ENCODE assay signal across 11 mouse cellular contexts in the genomic region with DNA sequence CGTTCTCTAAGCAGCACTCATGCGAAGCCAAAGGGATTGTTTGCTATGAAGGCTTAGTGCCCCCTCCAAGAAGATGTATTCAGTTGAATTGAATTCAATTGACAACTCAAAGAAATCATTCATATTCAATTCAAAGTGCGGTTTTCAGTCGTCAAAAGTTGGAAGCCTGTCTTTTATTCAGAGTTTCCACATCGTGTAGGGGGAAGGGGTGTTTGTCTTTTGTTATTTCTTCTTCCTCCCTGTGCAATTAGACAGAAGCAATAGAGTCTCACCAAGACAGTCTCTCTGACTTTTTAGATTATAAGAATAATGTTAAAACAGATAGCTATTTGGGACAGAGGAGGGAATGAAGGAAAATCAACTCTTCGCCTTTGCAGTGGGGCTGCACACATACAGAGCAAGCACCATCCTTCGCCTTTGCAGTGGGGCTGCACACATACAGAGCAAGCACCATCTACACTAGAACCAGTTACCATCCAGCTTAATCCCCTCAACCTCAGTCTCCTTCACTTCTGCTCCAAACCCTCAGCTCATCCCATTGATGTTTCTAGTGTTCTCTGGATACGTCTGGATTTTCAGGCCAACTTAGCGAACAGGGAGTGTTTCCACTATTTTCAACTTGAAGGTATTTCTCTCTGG.
DNase-seq lines count a peak whose midpoint lies in the region; ATAC-seq and TF ChIP-seq lines count a peak whose summit lies in the region.
"Had no signal": no experiment of that assay in that cellular context is flagged by ENCODE, and none has a peak within 500 bp of the region (broad histone marks: within the 10 kb centered on the region; RNA-seq: fewer than 3 reads in every experiment).

No protein-coding gene starts in this region.

- no peak overlapping the region for H3K4me2 ChIP-seq in intestine, embryonic 16.5 days (ENCODE audit: low read depth, low read length)
- H3K4me2 ChIP-seq: hindbrain, embryonic 13.5 days had no signal

- H3K4me1 ChIP-seq in kidney, adult 2 months (ENCODE audit: control insufficient read depth, insufficient read depth, low read length): no peaks in the 10 kb centered on the region
- H3K4me1 ChIP-seq in forebrain, embryonic 10.5 days: peaks cover 27% of the 10 kb centered on the region
- H3K4me1 ChIP-seq in intestine, embryonic 16.5 days (ENCODE audit: control insufficient read depth, insufficient read depth, low read length): peaks cover 8% of the 10 kb centered on the region
- H3K4me1 ChIP-seq: hindbrain, embryonic 13.5 days had no signal

- no peak for TF ChIP-seq POLR2A in kidney, adult 2 months (IDR thresholded peaks at IDR 0.05; ENCODE audit: low read depth, low read length)
- no peak for TF ChIP-seq POLR2A in brain, embryonic 14.5 days (IDR thresholded peaks at IDR 0.05; ENCODE audit: borderline replicate concordance, extremely low read depth, insufficient read depth, insufficient read length, poor library complexity, severe bottlenecking)

- H3K27me3 ChIP-seq in kidney, adult 2 months (replicated peaks; ENCODE audit: control insufficient read depth, insufficient read depth, low read length): no peaks in the 10 kb centered on the region
- no peaks in the 10 kb centered on the region for H3K27me3 ChIP-seq in forebrain, embryonic 10.5 days (ENCODE audit: poor library complexity, severe bottlenecking)
- no peaks in the 10 kb centered on the region for H3K27me3 ChIP-seq in intestine, embryonic 16.5 days (replicated peaks; ENCODE audit: control insufficient read depth, insufficient read depth, low read length)
- H3K27me3 ChIP-seq: hindbrain, embryonic 13.5 days had no signal

- no peak for TF ChIP-seq CTCF in kidney, adult 2 months (conservative IDR thresholded peaks at IDR 0.05; ENCODE audit: insufficient read depth, insufficient read length, low read depth, low read length)
- TF ChIP-seq CTCF in brain, embryonic 14.5 days (IDR thresholded peaks at IDR 0.05; ENCODE audit: borderline replicate concordance, extremely low read depth, insufficient read depth, insufficient read length): no peak

- no peaks in the 10 kb centered on the region for H3K36me3 ChIP-seq in kidney, adult 2 months (ENCODE audit: control insufficient read depth, insufficient read depth, low read length)
- H3K36me3 ChIP-seq in forebrain, embryonic 10.5 days (replicated peaks): no peaks in the 10 kb centered on the region
- no peaks in the 10 kb centered on the region for H3K36me3 ChIP-seq in intestine, embryonic 16.5 days (ENCODE audit: control insufficient read depth, insufficient read depth, low read length)
- H3K36me3 ChIP-seq: hindbrain, embryonic 13.5 days had no signal

- WGBS in kidney, adult 2 months: 80% methylated on average over 9 of the region's 9 CpGs
- WGBS in forebrain, embryonic 10.5 days: 64% methylated on average over 9 of the region's 9 CpGs
- WGBS in intestine, embryonic 16.5 days: 60% methylated on average over 9 of the region's 9 CpGs

- no peaks in the 10 kb centered on the region for H3K9me3 ChIP-seq in forebrain, embryonic 10.5 days
- no peaks in the 10 kb centered on the region for H3K9me3 ChIP-seq in intestine, embryonic 16.5 days (ENCODE audit: control insufficient read depth, low read length)
- H3K9me3 ChIP-seq: hindbrain, embryonic 13.5 days had no signal

- no peak for DNase-seq in kidney, adult 2 months
- DNase-seq in kidney, postnatal 36 days: no peak
- DNase-seq in brain, embryonic 14.5 days (ENCODE audit: low read depth): peak; percentile 64
- DNase-seq in forebrain, embryonic 10.5 days (ENCODE audit: extremely low spot score, low spot score): no peak
- DNase-seq in frontal cortex, postnatal 10 days (ENCODE audit: low spot score in 2 of 2): no peak
- DNase-seq in right cerebral cortex, postnatal 25 days: no peak
- DNase-seq: adrenal gland, postnatal 25 days; gastrocnemius, postnatal 14 days had no signal

- no peak overlapping the region for H3K9ac ChIP-seq in intestine, embryonic 16.5 days (ENCODE audit: low read depth, low read length)
- H3K9ac ChIP-seq: hindbrain, embryonic 13.5 days had no signal

- no peak overlapping the region for H3K4me3 ChIP-seq in kidney, adult 2 months (ENCODE audit: insufficient read depth, low read depth, low read length)
- no peak overlapping the region for H3K4me3 ChIP-seq in forebrain, embryonic 10.5 days
- H3K4me3 ChIP-seq in intestine, embryonic 16.5 days (ENCODE audit: low read length): no peak overlapping the region
- H3K4me3 ChIP-seq: hindbrain, embryonic 13.5 days had no signal

- peak overlapping the region; percentile 30; the same call in 1 of the 2 replicates for H3K27ac ChIP-seq in kidney, adult 2 months (ENCODE audit: insufficient read depth, low read depth, low read length)
- H3K27ac ChIP-seq in forebrain, embryonic 10.5 days: peak overlapping the region; percentile 65
- peak overlapping the region; percentile 20; the same call in 1 of the 2 replicates for H3K27ac ChIP-seq in intestine, embryonic 16.5 days (ENCODE audit: low read length)
- H3K27ac ChIP-seq: hindbrain, embryonic 13.5 days had no signal

- ATAC-seq in intestine, embryonic 16.5 days: peak; percentile 34
- no peak for ATAC-seq in megakaryocyte, adult 5-6 weeks (ENCODE audit: poor library complexity, severe bottlenecking)
